Mouse (Mus musculus): Measurements from ENCODE around the gene Gm42742. TPM values are rescaled to one million over a fixed set of nuclear protein-coding genes. Genes with fewer than 3 reads are reported as not detected.

The Gm42742 gene
- total RNA-seq (2023) = 10 to 100 TPM; 23.6 to 31.0 TPM

GRCm38 (mm10) chr7:127020901-127021562 lies at the start of gene Gm42742, which contains the start of gene Prrt2:
TSS of gene Gm42742 (minus strand) at chr7:127021097.
TSS of gene Prrt2 (minus strand) at chr7:127021211.

GRCm38 (mm10) chr7:127041851-127042672 lies 21.2 kb upstream of the Gm42742 start, which contains the start of gene Kif22:
TSS of gene Kif22 (minus strand) at chr7:127042471.

GRCm38 (mm10) chr7:127026984-127027726 lies 6.3 kb upstream of the Gm42742 start, which contains the start of gene Maz:
TSS of gene Maz (minus strand) at chr7:127027037.

GRCm38 (mm10) chr7:127016971-127017949 lies 3.6 kb downstream of the Gm42742 start, which contains the start of gene Pagr1a:
TSS of gene Pagr1a (minus strand) at chr7:127017352.

GRCm38 (mm10) chr7:127016481-127016485 lies 4.6 kb downstream of the Gm42742 start, which contains the start of gene Pagr1b:
TSS of gene Pagr1b (minus strand) at chr7:127016484.

GRCm38 (mm10) chr7:127014320-127014719 lies 6.6 kb downstream of the Gm42742 start, which contains the start of gene Mvp:
TSS of gene Mvp (minus strand) at chr7:127014621.

GRCm38 (mm10) chr7:126975950-126976866 lies 44.7 kb downstream of the Gm42742 start, which contains the start of gene Cdiptos:
TSS of gene Cdiptos (minus strand) at chr7:126976098.

GRCm38 (mm10) chr7:126975893-126975949 lies 45.2 kb downstream of the Gm42742 start, which contains the start of gene Cdipt:
TSS of gene Cdipt (plus strand) at chr7:126975914.

Other genes with a start within 250 kb of the Gm42742 start
- gene Ypel3, start 244.1 kb downstream of the Gm42742 start, total RNA-seq (2023) = 100 to 1,000 TPM; 233 to 240 TPM
- gene Tbx6, start 239.6 kb downstream of the Gm42742 start, total RNA-seq (2023) = 1 to 10 TPM; 7.1 to 8.5 TPM
- 100 to 1,000 TPM; 213 to 217 TPM for gene Ppp4c, start 228.6 kb downstream of the Gm42742 start, total RNA-seq (2023)
- gene Fam57b, start 223.4 kb downstream of the Gm42742 start, total RNA-seq (2023) = not detected
- not detected for gene 4930451I11Rik, start 189.5 kb downstream of the Gm42742 start, total RNA-seq (2023)
- not detected for gene Doc2a, start 173.7 kb downstream of the Gm42742 start, total RNA-seq (2023)
- gene Hirip3, start 159.1 kb downstream of the Gm42742 start, total RNA-seq (2023) = 10 to 100 TPM; 39.3 to 52.5 TPM
- gene Ino80e, start 158.7 kb downstream of the Gm42742 start, total RNA-seq (2023) = 10 to 100 TPM; 39.7 to 40.9 TPM
- gene Taok2, start 136.4 kb downstream of the Gm42742 start, total RNA-seq (2023) = 10 to 100 TPM; 72.6 to 75.0 TPM
- 10 to 100 TPM; 42.6 to 49.2 TPM for gene Tmem219, start 98.2 kb downstream of the Gm42742 start, total RNA-seq (2023)
- 10 to 100 TPM; 15.5 to 18.1 TPM for gene Kctd13, start 92.2 kb downstream of the Gm42742 start, total RNA-seq (2023)
- gene Asphd1, start 71.5 kb downstream of the Gm42742 start, total RNA-seq (2023) = not detected
- 1 to 10 TPM in 1 of 2 experiments, under 1 TPM in 1; 0.96 to 2.1 TPM for gene Sez6l2, start 70.5 kb downstream of the Gm42742 start, total RNA-seq (2023)
- 10 to 100 TPM; 65.6 to 77.0 TPM for gene Cdipt, start 45.2 kb downstream of the Gm42742 start, total RNA-seq (2023)
- 1 to 10 TPM; 1.3 to 2.5 TPM for gene Cdiptos, start 45.0 kb downstream of the Gm42742 start, total RNA-seq (2023)
- gene Mvp, start 6.5 kb downstream of the Gm42742 start, total RNA-seq (2023) = 10 to 100 TPM; 41.8 to 47.1 TPM
- 1 to 10 TPM in 1 of 2 experiments, not detected in 1; 8.7 TPM for gene Pagr1b, start 4.6 kb downstream of the Gm42742 start, total RNA-seq (2023)
- 10 to 100 TPM in 1 of 2 experiments, not detected in 1; 11.2 TPM for gene Pagr1a, start 3.7 kb downstream of the Gm42742 start, total RNA-seq (2023)
- gene Prrt2, start 114 bp upstream of the Gm42742 start, total RNA-seq (2023) = under 1 TPM in 1 of 2 experiments, not detected in 1; 0.61 TPM
- 100 to 1,000 TPM; 177 to 194 TPM for gene Maz, start 5.9 kb upstream of the Gm42742 start, total RNA-seq (2023)
- gene Kif22, start 21.4 kb upstream of the Gm42742 start, total RNA-seq (2023) = 10 to 100 TPM; 78.1 to 84.3 TPM
- 1 to 10 TPM; 1.1 to 1.9 TPM for gene Zg16, start 66.2 kb upstream of the Gm42742 start, total RNA-seq (2023)
- gene AI467606, start 70.3 kb upstream of the Gm42742 start, total RNA-seq (2023) = 100 to 1,000 TPM; 125 to 140 TPM
- 1 to 10 TPM; 5.4 to 7.0 TPM for gene Qprt, start 101.1 kb upstream of the Gm42742 start, total RNA-seq (2023)
- gene Spn, start 116.7 kb upstream of the Gm42742 start, total RNA-seq (2023) = 100 to 1,000 TPM; 133 to 135 TPM
- 10 to 100 TPM; 50.1 to 54.2 TPM for gene Cd2bp2, start 175.0 kb upstream of the Gm42742 start, total RNA-seq (2023)
- gene Tbc1d10b, start 187.4 kb upstream of the Gm42742 start, total RNA-seq (2023) = 100 to 1,000 TPM; 118 to 135 TPM
- gene Mylpf, start 187.8 kb upstream of the Gm42742 start, total RNA-seq (2023) = 10 to 100 TPM in 1 of 2 experiments, 1 to 10 TPM in 1; 8.1 to 11.2 TPM
- gene Zfp553, start 212.0 kb upstream of the Gm42742 start, total RNA-seq (2023) = 1 to 10 TPM; 4.3 TPM
- gene Sept1, start 212.0 kb upstream of the Gm42742 start, total RNA-seq (2023) = 100 to 1,000 TPM in 1 of 2 experiments, 10 to 100 TPM in 1; 96.1 to 105 TPM
- 1 to 10 TPM; 4.2 to 7.3 TPM for gene Zfp771, start 223.2 kb upstream of the Gm42742 start, total RNA-seq (2023)
- gene Dctpp1, start 239.6 kb upstream of the Gm42742 start, total RNA-seq (2023) = 10 to 100 TPM; 21.8 to 27.9 TPM

All from neutrophil, adult 83 days (primary cell).